Mouse (Mus musculus) kidney, postnatal 36 days (tissue): ENCODE data around the gene Nmrk2.
"Not testable (repeated sequence)": the region's sequence is repeated elsewhere in the genome, so short reads cannot be mapped to it uniquely, and the experiment has no call there.

Experiments used
- DNase-seq, 2 experiments: peaks; one replicate each; pipeline ENCODE4 v3.0.0; 2021 to 2022; ENCODE audit warnings: mixed read lengths in 2 of 2

Nmrk2 gene

DNA sequence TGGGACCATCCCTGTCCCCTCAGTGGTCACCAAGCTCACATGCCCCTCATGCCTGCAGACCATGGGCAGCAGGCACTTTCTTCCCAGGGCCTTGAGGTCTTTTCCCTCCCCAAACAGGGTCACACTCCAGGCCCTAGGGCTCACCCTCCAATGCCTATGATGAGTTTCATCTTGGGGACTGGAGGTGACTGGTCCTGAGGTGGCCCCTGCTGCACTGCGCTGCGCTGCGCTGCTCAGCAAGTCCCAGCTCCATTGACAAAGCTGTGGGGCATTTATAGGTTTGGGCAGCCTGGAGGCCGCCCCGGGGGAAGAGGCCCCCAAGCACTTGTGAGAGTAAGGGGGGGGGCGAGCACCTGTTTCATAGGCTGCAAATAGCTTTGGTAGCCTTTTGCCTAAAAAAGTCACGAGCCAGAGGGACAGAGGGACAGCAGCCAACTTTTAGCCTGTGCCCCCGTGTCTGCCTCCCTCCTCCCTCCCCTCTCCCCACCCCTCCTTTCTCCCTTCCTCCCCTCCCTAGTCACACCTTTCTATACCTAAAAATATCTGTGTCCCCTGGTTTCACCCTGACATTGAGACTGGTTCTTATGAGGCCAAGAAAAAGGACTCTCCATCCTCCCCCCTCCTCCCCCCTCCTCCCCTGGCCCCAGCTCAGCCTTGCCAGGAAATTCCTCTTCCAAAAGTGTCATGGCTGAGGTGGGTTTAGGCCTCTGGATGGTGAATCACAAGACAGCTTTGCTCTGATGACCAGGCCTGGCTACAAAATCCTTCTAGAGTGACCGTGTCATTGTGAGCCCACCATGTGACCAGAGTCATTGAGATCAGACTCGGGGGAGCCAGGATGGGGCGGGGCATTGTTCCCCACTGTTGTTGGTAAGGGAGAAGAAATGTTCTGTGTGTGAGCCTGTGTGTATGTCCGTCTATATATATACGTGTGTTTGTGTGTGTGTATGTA lies at the start of gene Nmrk2:
Nmrk2 (minus strand) TSS at position 245 of the 952 bp plus-strand sequence.
- no peak for DNase-seq

DNA sequence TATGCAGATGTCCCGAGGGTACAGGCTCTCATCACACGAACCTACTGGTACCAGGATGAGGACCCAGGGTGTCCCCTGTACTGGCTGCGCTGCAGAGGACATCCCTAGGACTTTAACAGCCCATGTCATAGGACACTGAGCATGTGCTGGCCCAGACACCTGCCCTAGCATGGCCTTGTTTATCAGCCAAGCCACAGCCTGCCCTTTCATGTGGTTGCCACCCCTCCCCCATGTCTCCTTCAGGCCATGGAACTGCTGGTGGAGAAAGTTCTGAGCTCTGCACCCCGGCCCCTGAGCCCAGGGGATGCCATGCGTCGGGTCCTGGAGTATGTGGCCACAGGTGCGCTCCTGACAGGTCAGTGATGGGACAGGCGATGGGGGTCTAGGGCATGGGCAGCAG lies 47.6 kb upstream of the Nmrk2 start:
- DNase-seq, result no peak

DNA sequence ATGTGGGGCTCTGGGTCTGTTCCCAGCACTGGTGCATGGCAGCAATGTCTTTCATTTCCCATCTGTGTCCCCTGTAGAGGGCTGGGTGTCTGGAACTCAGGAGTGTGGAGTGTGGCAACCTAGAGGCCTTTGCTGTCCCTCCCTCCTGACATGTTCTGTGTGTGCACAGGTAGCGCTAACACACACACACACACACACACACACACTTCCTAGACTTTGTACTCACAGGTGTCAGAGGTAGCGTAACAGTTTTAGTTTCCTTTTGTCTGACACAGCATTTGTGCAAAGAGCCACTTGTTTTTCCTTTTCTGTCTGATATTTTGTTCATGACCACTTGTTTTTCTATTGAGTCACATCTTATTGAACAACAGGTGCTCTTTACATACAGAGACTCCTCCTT lies 46.0 kb upstream of the Nmrk2 start:
- DNase-seq, result no peak

DNA sequence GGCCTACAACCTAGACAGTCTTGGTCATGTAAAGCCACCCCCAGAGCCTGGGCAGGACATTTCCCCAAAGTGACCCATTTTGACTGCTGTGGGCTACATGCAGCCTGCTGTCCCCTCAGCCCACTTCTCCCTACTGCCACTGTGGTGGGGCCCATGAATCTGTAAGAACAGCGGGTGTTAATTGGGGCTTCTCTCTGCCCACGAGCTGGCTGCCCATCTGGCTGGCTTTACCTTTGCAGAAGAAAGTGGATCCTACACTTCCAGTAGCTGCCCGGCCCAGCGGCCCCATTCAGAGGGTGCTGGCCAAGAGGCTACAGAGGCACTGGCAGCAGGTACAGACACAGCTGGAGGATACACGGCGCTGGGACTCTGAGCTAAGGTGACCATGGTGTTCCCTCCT lies 43.3 kb upstream of the Nmrk2 start:
- no peak for DNase-seq

DNA sequence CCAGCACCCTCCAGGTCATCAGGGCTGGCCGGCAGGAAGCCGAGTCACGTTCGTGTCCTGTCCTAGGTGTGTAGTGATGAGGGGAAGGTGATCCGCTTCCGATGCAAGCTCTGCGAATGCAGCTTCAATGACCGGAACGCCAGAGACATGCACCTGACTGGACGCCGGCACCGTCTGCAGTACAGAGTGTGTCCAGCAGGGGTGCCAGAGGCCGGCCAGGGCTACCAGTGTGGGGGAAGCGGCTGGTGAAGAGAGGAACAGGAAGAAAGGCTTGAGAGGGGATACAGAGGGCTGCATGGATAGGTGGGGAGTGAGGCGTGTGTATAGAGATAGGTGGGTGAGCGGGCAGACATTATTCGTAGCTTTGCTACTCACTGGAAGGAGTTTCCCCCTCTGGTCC lies 42.7 kb upstream of the Nmrk2 start:
- peak; percentile 67 to 93 for DNase-seq

DNA sequence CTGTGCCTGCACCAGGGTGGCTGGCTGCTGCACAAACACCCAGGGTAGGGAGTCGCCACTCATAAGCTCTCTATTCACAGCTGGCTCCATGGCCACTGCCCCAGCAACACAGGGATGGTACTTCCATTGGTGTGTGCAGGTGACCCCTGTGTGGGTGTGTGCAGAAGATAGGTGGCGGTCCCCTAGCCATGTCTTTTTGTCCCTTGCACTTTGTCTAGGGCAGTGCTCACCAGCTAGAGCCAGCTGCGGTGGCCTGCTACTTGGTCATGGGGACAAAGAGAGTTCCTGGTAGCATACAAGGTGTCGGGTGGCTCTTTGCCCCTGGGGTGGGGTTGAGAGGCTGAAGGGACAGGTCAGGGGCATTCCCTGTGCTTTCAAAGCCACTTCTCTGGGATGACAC lies 42.3 kb upstream of the Nmrk2 start:
- DNase-seq, result no peak

DNA sequence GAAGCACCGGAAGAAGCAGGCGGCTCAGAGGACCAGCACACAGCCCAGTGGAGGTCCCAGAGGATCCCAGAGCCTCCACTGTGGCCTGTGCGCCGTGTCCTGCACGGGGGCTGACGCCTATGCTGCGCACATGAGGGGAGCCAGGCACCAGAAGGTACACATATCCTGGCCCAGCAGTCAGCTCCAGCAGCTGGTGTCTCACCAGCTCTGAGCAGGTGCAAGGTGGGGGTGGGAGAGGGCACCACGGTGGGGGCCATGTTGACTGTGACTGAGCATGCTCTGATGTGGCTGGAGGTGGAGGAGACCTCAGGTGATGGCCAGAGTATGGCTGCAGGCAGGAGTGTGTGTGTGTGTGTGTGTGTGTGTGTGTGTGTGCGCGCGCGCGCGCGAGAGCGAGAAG lies 40.2 kb upstream of the Nmrk2 start:
- DNase-seq, result no peak

DNA sequence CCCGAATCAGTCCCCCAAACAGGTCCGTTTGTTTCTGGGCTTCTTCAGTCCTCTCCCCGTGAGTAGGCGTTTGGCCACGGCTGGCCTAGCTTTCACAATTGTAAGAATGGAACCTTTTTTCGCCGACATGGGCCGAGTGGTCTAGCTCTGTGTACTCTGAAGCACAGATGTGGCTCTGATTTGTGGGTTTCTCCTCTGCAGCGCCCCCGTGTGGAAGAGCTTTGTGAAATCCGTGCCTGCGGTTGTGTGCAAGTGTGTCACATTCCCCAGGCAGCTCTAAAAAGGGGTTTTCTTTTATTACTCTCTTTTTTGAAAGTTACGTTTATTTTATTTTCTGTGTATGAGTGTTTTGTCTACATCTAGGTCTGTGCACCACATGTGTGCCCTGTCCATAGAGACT lies 39.0 kb upstream of the Nmrk2 start:
- peak; percentile 24 to 76 for DNase-seq

DNA sequence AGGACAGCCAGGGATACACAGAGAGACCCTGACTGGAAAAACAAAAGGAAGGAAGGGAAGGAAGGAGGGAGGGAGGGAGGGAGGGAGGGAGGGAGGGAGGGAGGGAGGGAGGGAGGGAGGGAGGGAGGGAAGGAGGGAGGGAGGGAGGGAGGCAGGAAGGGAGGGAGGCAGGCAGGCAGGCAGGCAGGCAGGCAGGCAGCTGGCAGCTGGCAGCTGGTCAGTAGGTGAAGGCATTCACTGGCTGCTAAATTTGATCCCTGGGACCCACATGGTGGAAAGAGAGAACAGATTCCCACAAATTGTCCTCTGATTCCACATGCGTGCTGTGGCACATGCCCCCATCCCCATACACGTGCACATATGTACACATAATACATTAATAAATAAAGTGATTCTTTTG lies 36.8 kb upstream of the Nmrk2 start:
- DNase-seq, result no peak

DNA sequence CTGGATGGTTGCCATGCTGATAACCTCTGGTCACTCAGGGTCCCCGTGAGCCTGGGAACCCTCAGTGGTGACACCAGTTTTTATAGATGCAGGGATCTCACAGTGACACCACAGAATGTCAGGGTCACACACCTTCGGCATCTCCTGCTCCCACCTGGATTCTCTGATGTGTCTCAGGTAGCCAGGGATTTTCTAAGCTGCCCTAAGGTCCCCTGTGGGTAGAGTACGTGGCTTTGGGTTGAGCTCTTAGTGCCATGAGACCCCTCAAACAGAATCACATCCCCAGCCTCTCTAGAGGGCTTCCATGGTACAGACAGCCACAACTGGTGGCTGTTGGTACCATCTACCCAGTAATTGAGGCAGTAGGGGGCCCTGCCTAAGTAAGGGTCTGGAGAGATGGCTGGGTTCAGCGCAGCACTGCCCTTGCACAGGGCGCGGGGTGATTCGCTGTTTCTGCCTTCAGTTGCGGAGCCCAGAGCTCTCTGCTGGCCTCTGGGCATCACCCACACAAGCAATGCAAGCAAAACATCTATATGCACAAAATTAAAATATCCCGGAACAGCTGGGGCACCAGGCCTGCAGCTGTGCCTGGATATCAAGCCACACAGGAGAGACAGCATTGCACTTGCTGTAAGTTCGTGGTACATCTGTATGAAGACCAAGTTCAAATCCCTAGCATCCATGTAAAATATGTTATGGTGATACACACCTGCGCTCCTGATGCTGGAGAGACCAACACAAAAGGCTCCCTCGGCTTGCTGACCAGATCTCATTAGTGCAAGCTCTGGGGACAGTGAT lies 34.8 kb upstream of the Nmrk2 start:
- DNase-seq, result no peak

DNA sequence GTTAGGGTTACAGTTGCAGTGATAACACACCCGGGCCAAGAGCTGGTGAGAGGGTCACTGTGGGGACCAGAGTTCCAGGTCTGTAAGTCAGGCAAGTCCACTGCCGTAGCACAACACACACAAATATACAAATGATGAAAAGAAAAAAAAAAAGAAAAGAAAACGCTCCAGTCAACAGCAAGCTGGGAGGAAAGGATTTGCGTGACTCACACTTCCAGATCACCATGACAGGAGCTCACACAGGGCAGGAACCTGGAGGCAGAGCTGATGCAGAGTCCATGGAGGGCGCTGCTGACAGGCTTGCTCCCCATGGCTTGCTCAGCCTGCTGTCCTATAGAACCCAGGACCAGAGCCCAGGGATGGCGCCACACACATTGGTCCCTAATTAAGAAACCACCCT lies 32.4 kb upstream of the Nmrk2 start:
- DNase-seq, result no peak

DNA sequence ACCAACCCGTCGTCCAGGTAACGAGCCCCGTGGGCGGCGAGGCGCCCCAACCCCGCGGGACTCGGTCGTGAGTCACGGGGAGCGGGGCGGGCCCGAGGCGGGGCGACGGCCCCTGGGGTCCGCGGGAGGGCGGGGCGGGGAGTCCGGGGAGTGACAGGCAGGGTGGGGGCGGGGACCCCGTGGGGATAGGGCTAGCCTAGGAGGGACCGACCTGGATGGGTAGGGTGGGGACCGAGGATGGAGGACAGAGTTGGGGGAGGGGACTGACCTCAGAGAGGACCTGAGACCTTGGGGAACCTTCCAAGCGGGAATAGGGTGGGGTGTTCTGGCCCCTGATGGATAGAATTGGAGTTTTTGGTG lies 31.4 kb upstream of the Nmrk2 start:
- DNase-seq, result no peak

DNA sequence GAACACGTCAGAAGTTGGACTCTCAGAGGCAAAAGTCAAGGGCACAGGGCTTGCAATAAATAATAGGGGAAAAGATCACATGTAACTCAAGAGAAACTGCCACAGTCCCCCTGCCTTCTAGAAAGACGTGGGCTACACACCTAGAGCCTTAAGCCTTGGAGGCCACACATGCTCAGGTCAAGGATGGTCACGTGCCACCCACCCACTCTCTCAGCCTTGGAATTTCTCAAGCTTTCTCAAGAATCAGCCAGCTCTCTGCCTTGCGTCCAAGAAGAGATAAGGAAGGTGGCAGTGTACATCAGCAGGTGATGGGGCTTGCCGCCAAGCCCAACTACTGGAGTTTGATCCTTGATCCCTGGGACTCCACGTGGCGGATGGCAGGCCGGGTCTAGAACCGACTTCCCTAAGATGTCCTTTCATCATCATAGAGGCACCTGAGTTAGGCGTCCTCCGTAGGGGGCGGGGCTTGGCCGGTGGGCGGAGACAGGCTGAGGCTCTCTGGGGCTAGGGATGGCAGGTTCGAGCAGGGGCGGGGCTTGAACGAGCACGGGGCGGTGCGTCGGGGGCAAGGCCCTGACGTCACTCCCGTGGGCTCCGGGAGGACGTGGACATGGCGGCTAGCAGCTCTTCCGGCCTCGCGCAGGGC lies 30.9 kb upstream of the Nmrk2 start, which contains the start of gene Zfr2:
Zfr2 (plus strand) TSS at position 576 of the 646 bp plus-strand sequence.
- peak; percentile 91 to 97 for DNase-seq

DNA sequence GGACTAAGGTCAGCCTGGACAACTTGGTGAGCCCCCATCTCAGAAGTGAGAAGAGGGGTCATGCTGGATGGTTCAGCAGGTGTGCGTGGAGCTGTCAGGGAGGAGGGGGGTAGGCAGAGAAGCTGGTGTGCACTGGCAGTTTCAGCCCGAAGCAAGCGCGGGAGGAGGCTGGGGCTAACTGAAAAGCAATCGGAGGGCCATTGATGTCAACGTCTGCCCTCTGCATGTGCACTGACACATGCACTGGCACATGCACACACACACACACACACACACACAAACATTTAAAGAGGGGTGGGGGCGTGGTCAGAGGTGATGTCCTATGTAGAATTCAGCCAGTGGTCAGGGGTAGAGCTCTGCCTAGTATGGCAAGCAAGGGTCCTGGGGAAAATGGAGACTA lies 29.6 kb upstream of the Nmrk2 start:
- no peak for DNase-seq

DNA sequence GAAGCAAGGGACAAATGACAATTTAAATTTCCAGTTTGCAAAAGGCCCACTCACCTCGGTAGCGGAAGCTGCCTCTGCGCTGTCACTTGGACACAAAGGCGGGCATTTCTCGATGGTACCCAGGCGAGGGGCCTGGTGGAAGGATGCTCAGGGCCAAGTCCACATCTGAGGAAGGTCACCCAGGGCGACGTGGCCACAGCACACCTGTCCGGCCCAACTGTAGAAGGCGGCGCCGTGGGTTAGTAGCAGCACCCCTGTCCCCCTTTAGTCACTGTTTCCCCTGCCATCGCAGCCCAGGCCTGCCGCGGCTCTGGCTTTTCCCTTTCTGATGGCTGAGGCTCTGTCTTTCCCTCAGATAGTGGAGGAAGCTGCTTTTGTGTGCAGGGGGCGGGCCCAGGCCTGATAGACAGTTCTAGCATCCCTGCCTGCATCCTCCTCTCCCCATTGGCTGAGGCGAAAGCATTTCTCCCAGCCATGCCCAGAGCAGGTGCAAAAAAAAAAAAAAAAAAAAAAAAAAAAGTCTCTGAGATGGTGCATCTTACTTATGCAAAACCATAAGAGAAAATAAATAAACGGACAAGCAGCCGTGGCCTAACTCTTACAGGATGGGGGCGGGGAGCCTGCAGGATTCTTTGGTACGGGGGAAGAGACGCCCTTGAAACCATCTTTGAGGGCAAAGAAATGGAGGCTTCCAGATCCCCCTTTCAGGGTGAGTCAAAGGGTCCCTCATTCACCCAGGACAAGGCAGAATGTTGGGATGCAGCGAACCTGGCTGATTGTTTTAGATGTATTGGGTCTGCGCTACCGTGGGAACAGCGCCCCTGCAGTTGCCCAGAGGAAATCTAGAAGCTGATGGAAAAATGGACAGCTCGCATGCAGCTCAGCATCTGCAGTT lies 28.8 kb upstream of the Nmrk2 start, which contains the start of gene Atcay:
Atcay (minus strand) TSS at position 396 of the 895 bp plus-strand sequence.
- peak; percentile 17 to 57 for DNase-seq

DNA sequence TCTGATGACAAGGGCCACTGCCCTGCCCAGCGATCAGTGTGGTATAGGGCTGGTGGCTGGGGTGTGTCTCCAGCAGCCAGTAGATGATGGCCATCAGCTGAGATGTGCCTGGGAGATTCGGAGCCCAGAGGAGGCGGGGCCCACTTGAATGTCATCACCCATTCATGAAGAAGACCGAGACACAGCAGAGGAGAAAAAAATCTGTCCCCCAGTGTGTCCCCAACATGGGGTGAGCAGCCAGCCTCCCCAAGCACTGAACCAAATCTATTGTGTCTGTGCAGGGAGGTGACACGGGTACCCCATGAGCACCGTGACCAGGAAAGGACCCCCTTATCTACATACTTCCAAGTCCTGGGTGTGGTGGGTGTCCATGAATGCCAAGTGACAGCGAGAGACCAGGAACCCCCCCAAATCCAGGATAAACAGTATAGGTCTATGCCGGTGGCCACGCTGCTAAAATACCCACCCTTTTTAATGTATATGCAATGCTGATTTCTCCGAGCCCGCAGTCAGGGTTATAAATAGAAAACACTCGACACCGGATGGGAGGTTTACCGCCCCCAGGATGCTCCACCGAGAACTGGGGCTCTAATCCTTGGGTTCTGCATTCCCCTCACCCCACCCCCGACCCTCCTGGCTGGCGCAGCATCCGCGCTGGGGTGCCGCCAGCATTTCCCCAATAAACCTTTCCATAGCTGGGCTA lies 28.0 kb upstream of the Nmrk2 start:
- DNase-seq, result no peak

DNA sequence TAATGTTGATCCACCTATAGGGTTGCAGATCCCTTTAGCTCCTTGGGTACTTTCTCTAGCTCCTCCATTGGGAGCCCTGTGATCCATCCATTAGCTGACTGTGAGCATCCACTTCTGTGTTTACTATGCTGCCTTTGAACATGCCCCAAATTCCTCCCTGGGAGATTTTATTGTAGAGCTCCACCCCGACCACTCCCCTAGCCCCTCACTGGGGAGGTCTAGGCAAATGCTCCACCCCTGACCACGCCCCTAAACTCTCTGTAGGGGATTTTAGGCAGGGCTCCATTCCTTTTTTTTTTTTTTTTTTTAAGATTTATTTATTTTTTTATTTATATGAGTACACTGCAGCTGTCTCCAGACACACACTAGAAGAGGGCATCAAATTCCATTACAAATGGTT lies 21.9 kb upstream of the Nmrk2 start:
- DNase-seq, result not testable (repeated sequence)

DNA sequence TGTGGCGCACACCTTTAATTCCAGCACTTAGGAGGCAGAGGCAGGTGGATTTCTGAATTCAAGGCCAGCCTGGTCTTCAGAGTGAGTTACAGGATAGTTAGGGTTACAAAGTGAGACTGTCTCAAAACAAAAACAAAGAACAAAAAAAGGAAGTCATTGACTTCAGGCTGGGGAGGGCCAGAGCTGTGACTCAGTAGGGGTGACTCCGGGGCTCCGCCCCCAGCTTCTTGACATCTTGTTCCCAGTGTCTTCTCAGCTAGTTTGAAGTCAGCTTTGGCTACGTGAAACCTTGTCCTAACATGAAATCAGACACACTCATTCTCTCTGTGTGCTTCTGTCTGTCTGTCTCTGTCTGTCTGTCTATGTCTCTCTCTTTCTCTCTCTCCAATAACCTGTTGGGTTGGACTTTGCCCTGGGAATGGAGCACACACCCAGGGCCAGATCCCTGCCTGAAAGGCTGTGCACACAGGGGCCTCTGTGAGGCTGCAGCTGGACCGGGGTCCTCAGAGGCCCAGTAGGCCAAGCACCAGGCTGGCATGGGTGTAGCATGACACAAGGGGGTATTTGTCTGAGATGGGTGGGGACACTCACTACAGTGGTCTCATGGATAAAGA lies 19.7 kb upstream of the Nmrk2 start:
- no peak for DNase-seq

DNA sequence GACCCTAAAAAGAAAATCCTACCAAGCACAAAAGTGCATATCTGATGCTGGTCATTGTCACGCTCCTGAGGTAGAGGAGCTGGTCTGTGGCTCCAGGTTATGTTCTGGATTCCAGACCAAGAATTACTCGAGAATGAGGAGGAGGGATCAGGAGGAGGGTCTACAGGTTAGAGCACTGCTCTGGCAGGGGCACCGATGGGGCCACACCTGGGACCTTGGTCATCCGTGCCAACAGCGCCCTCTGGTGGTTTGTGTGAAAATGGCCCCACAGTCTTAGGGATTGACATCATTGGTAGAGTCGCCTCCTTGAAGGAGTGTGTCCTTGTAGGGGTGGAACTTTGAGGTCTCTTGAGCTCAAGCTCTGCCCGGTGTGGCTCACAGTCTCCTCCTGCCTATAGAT lies 16.1 kb upstream of the Nmrk2 start:
- DNase-seq, result peak; percentile 71 to 90

DNA sequence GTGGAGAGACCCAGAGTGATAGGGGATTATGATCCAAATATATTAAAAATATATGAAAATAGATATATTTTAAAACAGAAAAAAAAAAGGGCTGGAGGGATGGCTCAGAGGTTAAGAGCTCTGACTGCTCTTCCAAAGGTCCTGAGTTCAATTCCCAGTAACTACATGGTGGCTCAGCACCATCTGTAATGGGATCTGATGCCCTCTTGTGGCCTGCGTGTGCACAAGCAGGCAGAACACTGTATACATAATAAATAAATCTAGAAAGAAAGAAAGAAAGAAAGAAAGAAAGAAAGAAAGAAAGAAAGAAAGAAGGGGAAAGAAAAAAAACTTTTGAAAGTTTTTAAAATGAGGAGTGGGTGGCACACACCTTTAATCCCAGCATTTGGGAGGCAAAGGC lies 15.4 kb upstream of the Nmrk2 start:
- DNase-seq, result peak in 1 of 2 experiments; percentile 56

DNA sequence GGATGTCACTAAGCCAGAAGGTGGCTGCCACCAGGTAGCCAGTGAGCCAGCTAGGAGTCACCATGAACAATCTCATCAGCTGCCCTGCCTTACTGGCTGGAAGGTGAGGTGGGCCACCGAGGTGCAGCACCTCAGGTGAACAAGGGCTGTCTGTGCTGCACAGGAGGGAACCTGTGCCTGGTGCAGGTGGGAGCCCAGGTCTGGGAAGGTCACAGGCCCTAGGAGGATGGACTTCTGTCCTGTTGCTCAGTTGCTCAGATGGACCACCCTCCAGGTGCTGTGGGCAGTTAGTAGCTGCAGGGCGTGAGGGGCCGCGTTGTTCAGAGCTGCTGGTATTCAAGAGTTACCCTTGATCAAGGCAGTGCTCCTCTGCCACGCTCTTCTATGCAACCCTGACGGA lies 15.0 kb upstream of the Nmrk2 start:
- no peak for DNase-seq
